Mouse (Mus musculus) C2C12 (cell line): Measurements from ENCODE around the gene Smap2. TPM values are rescaled to one million over a fixed set of nuclear protein-coding genes. Genes with fewer than 3 reads are reported as not detected.

Source experiments
- H3K27me3 ChIP-seq: one replicate; pipeline ENCODE4 v1.6.1; 2011; ENCODE audit not compliant: control insufficient read depth, insufficient read depth, insufficient read length
- H3K36me3 ChIP-seq: one replicate; pipeline ENCODE4 v1.6.1; 2011; ENCODE audit not compliant: control insufficient read depth, insufficient read depth
- H3K4me3 ChIP-seq: one replicate; pipeline ENCODE4 v1.5.1; 2011; ENCODE audit warnings: mild to moderate bottlenecking, control low read depth; ENCODE audit not compliant: poor library complexity, insufficient read depth, severe bottlenecking
- H3K79me2 ChIP-seq: one replicate; pipeline ENCODE4 v1.6.1; 2011; ENCODE audit not compliant: control insufficient read depth, insufficient read depth
- H3K79me3 ChIP-seq: one replicate; pipeline ENCODE4 v1.6.1; 2011; ENCODE audit warnings: low read depth, control low read depth
- H3ac ChIP-seq: one replicate; pipeline ENCODE3; 2011; ENCODE audit warnings: low read depth; ENCODE audit not compliant: control insufficient read depth, insufficient read length
- CEBPB ChIP-seq: IDR thresholded peaks from one replicate; pipeline ENCODE4 v1.6.1; 2011; ENCODE audit warnings: low read depth, mild to moderate bottlenecking, control low read depth, moderate library complexity
- CTCF ChIP-seq: IDR thresholded peaks from one replicate; pipeline ENCODE4 v1.5.1; 2011; ENCODE audit not compliant: control insufficient read depth, insufficient read depth, insufficient read length
- FOSL1 ChIP-seq: IDR thresholded peaks from one replicate; pipeline ENCODE4 v1.8.0; 2011; ENCODE audit warnings: mild to moderate bottlenecking, low read length; ENCODE audit not compliant: poor library complexity, insufficient read depth, severe bottlenecking
- MAX ChIP-seq: IDR thresholded peaks from one replicate; pipeline ENCODE4 v1.6.1; 2011; ENCODE audit warnings: mild to moderate bottlenecking, control low read depth
- MYOD1 ChIP-seq: IDR thresholded peaks from one replicate; pipeline ENCODE4 v1.6.1; 2011; ENCODE audit warnings: low read depth; ENCODE audit not compliant: control insufficient read depth, insufficient read length
- MYOG ChIP-seq: IDR thresholded peaks from one replicate; pipeline ENCODE4 v1.6.1; 2011; ENCODE audit not compliant: control insufficient read depth, insufficient read length; ENCODE audit errors: extremely low read depth
- USF1 ChIP-seq: IDR thresholded peaks from one replicate; pipeline ENCODE4 v1.6.1; 2011; ENCODE audit warnings: low read depth, mild to moderate bottlenecking, control low read depth, moderate library complexity
- polyA plus RNA-seq: library from polyadenylated mRNA; unstranded; fragments of >200 nt; fragmentation: generic; extraction: Trizol; gene quantifications from one replicate; pipeline ENCODE4 v1.2.1, GENCODE M21; 2012; ENCODE audit warnings: missing spikeins

The Smap2 gene
- polyA plus RNA-seq, 1 experiment: 34.3 TPM

DNA sequence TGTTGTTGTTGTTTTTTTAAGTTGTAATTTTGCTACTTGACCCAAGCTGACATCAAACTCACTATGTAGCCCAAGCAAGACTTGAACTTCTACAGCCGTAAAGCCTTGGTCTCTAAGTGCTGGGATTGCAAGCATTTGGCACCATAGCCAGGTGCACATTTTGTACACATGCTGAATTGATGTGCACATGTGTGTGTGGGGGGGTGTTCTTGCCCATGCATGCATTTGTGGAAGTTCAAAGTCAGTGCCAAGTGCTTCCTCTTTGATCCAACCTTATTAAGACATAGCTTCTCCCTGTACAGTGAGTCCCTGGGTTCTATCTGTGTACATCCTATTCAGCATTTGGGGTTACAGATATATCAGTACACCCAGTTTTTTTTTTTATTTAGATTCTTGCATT lies 61.5 kb downstream of the Smap2 start:
- Histone ChIP-seq H3K79me3 (no peaks in the 10 kb centered on the region), H3K27me3 (no peaks in the 10 kb centered on the region), H3K36me3 (no peaks in the 10 kb centered on the region), H3K79me2 (no peaks in the 10 kb centered on the region), H3K4me3 (no peak overlapping the region), H3ac (no peak overlapping the region)
- TF ChIP-seq USF1 (no peak), MAX (no peak), CTCF (no peak), MYOD1 (no peak), MYOG (no peak), FOSL1 (no peak), CEBPB (no peak)

DNA sequence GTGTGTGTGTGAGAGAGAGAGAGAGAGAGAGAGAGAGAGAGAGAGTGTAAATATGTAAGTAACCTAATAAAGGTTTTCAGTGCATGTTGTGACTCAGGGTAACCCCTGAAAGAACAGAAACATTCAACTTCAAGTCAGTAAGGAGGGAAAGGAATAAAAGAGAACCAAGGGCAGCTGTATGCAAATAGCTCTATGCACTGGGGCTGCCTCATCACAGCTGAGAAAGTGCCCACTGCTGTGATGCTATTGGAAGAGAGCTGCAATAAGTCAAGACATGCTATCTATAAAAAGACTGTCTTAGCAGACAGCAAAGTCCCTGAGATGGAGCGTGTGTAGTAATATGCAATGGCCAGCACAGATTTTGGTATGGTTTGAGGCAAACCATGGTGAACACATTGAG lies 63.4 kb downstream of the Smap2 start:
- Histone ChIP-seq H3ac (no peak overlapping the region), H3K27me3 (no peaks in the 10 kb centered on the region), H3K4me3 (no peak overlapping the region), H3K79me2 (no peaks in the 10 kb centered on the region), H3K36me3 (no peaks in the 10 kb centered on the region), H3K79me3 (no peaks in the 10 kb centered on the region)
- TF ChIP-seq CTCF (no peak), MYOD1 (no peak), FOSL1 (no peak), USF1 (no peak), CEBPB (no peak), MAX (no peak), MYOG (no peak)

DNA sequence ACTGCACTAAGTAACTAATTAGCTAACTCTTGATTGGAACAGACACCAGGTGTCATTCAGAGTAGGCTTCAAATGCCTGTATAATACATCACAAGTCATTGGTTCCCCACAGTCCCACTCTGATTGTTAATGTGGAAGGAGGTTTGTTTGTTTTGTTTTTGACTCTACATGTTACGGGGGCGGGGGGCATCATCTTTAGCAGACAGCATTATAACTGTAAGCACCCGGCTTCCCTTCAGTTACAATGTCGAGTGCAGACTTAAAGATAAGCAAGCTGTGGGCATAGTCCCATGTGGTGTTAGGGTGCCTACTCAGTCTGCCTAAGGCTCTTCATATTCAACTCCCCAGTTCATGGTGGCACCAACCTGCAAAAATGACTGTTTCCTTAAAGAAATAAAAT lies 64.0 kb downstream of the Smap2 start:
- Histone ChIP-seq H3ac (no peak overlapping the region), H3K79me3 (no peaks in the 10 kb centered on the region), H3K79me2 (no peaks in the 10 kb centered on the region), H3K27me3 (no peaks in the 10 kb centered on the region), H3K36me3 (no peaks in the 10 kb centered on the region), H3K4me3 (no peak overlapping the region)
- TF ChIP-seq MYOD1 (no peak), CTCF (no peak), MAX (no peak), CEBPB (no peak), MYOG (no peak), FOSL1 (no peak), USF1 (no peak)

DNA sequence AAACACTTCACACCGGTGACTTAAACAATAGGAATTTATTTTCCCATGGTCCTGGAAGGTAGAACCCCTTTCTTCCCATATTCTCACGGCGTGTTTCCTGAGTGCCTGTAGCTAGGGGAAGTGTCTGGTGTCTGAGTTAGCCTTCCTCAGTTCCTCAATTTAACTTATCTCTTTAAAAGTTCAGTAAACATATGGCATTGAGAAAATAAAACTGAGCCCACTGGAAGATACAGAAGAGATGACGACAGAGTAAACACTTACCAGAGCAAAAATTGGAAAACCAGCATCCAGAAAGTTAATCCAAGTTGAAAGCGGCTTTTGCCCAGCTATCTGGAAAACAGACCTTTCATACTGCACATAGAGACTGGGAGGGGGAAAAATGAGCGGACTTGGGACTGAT lies 64.9 kb downstream of the Smap2 start:
- Histone ChIP-seq H3K36me3 (no peaks in the 10 kb centered on the region), H3K79me3 (no peaks in the 10 kb centered on the region)
- TF ChIP-seq MYOD1 (no peak), USF1 (no peak), MAX (no peak), CTCF (no peak)

DNA sequence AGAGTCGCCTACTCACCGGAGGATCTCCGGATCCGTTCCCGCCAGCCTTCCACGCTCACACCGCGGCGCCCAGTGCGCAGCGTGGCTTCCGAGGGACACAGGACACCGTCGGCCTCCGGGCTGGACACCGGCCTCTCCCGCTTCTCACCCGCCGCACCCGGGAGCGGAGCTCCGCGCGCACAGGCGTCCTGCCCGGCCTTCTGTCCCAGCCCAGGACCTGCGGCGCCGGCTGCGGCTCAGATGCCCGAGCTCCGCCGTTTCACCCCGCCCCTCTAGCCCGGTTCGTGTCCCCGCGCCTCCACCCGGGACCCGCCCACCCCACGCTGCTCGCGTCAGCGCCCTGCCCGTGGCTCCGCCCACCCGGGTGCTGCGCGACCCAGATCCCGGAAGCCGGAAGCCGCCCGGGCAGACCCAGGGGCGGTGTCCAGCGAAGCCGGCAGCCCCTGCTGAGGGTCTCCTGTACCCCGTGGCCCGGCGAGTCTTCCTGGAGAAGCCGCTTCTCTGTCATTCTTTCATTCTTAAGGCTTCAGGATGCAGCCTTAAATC lies 65.5 kb downstream of the Smap2 start, which contains the start of gene Zfp69:
TSS of gene Zfp69 (minus strand) at position 272 of the 546 bp plus-strand sequence.
- peak within 1 kb of the TSS; percentile 99 for H3ac ChIP-seq
- peak within 1 kb of the TSS; percentile 63 for H3K4me3 ChIP-seq
- no peaks in the 10 kb centered on the region for H3K27me3 ChIP-seq
- H3K79me3 ChIP-seq: no peaks in the 10 kb centered on the region
- peak; percentile 0 for TF ChIP-seq MAX
- TF ChIP-seq USF1: no peak
- TF ChIP-seq CTCF: no peak
- TF ChIP-seq FOSL1: no peak
- no peaks in the 10 kb centered on the region for H3K79me2 ChIP-seq
- H3K36me3 ChIP-seq: no peaks in the 10 kb centered on the region

More for the DNA sequence above, 64.9 kb downstream of the Smap2 start:
- Histone ChIP-seq H3ac (no peak overlapping the region), H3K4me3 (peak overlapping the region; percentile 63), H3K27me3 (no peaks in the 10 kb centered on the region), H3K79me2 (no peaks in the 10 kb centered on the region)

DNA sequence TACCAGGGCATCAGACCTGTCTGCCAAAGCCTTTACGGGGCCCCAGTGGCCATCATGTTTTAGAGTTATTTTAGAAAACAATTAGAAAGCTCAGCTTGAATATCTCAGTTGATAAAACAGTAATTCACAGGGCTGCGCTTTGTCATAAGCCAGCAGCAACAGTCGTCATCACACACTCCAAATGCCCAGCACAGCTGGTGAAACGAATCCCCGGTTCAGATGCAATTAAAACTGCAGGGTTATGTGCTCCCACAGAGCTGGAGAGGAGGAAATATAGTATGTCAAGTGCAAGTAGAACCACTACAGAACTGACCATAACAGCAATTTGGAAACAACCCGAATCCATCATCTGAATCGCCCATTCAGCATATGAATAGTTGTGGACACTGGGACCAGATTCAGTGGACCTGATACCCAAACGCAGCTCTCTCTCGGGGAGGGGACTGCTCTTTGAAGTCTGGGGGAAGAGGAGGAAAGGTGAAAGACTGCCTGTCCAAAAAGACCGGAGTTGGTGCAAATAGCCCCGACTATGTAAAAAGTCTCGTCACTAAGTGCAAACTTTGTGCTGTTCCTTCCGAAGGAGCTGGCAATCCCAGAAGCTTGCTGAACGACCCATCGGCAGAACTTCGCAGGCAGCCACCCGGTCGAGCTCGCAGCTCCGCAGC lies 66.2 kb downstream of the Smap2 start:
- Histone ChIP-seq H3K27me3 (no peaks in the 10 kb centered on the region), H3K79me2 (no peaks in the 10 kb centered on the region), H3K36me3 (no peaks in the 10 kb centered on the region), H3K4me3 (peak overlapping the region; percentile 63), H3K79me3 (no peaks in the 10 kb centered on the region), H3ac (peak overlapping the region; percentile 99)
- TF ChIP-seq MYOD1: no peak
- peak; percentile 12 for TF ChIP-seq MAX
- TF ChIP-seq MYOG: no peak
- no peak for TF ChIP-seq USF1
- no peak for TF ChIP-seq CEBPB
- no peak for TF ChIP-seq FOSL1
